Mouse (Mus musculus) forelimb bud, embryonic 11.5 days (tissue): ENCODE data around the gene Cnga1.
"Not testable (repeated sequence)": the region's sequence is repeated elsewhere in the genome, so short reads cannot be mapped to it uniquely, and the experiment has no call there.

Source experiments
- DNase-seq: peaks from one replicate; pipeline ENCODE4 v3.0.0-alpha.2; 2012; ENCODE audit warnings: low read depth, low spot score

Gene Cnga1

DNA sequence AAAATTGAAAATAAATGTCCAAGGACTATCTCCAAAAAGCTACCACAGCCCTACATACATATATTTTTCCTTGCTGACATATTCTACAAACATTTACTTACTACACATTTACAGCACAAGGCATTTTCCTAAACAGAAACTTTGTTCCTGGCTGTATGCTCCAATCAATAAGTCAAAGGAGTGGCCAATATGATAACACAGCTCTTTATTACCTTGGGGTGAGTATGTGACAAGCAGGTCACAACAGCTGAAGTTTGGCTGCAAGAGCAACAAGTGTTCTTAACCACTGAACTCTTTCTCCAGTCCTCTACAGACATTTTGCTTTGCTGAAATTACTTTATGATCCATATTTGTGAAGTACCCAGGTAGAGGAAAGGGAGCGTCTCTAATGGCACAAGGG is 4.0 kb downstream of the Cnga1 start:
- DNase-seq, result no peak

DNA sequence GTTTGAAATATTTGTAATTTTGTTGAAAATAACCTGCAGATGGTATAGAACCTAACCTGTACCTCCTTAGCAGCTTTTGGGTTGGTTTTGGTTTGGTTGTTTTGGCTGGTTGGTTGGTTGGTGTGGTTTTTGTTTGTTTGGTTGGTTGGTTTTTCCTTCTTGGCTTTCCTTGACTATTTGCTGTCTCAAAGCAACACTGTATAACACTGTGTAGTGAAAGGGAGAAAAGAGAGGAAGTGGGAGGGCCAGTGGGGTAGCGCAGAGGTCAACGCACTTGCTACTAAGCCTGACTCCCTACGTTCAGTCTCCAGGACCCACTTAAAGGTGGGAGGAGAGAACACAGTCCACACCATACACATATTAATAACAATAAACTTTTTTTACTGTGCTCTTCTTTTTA is 7.5 kb downstream of the Cnga1 start:
- no peak for DNase-seq

DNA sequence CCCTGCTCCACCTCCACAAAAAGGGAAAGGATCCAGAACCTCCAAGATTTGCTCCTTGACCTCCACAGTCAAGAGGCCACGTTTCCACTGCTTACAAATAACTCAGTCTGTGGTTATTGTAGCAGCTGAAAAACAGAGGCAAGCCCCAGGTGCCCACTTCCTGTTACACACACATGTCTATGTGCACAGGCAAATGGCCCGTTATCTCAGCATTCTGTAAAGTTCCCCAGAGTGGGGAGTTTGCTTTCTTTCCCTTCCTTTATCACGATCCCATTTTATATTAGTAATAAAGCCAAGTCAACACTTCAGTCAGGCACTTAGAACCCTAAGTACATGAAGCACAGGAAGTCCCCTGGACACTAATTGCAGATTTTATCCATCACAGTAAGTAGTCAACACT is 8.0 kb downstream of the Cnga1 start:
- DNase-seq, result no peak

DNA sequence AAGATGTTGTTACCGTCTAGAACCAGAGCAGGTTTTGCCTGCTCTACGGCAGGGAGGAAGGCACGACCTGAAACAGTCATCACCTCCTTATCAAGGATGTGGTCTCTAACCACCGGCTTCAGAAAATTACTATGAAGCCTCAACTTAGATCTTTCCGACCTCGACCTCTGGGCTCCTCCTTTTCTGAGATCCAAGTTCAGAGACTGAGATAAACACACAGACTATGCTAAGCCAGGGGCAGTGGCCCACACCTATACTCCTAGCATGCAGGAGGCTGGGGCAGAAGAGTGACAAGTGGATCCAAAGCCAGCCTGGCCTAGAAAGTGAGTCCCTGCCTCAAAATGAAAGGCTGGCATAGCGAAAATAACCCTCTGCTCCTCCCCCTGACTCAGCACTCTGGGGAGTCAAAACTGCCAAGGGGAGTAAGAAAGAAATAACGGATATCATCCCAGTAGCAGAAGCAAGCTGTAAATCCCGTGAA is 9.2 kb downstream of the Cnga1 start:
- no peak for DNase-seq

DNA sequence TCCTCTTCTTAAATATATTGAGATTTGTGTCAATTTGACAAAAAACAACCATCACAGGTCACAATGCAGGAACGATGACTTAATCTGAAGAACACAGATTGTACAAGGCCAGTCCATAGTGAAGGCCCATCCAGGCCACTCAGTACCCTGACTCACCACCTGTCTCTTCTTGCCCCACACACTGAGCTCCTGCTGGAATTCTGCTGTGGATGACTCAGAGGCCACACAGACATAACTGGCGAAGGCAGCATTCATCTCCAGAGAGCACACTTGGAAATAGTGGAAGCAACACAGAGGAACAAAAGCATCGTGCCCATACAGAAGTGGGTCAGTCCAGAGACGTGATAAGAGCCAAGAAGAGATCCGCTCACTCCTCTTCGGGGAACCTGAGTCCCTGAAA is 14.0 kb downstream of the Cnga1 start:
- no peak for DNase-seq

DNA sequence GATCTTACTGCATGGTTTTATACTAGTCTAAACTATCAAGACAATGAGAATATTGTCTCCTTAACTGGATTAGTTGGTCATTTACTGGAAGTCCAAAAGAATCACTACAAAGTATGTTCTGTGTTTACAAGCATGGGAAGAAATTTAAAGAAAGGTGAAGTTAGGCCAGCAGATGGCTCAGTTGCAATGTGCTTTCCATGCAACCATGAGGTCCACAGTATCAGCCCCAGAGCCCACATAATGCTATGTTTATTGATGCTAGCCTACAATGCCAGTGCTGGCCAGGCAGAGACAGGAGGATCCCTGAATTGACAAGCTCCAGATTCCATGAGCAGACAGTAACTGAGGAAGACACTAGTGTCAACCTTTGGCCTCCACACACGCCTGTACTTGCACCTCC is 23.1 kb downstream of the Cnga1 start:
- no peak for DNase-seq

DNA sequence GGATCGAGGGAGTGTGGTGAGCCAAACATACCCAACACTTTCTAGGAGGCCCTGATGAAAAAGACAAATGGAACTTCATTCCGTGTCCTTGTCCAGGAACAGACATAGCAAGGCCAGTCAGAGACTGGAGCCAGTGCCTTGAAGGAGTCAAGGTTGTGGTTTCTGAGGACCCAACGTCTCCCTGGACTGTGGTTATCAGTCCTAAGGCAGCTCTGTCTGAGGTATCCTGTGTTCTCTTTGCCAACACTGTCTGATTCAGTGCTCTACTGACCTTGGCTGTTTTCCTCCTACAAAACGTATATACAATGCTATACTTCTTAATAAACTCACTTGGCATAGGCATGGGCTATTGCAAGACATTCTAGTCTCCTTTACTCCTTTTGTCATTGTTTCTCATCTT is 26.7 kb downstream of the Cnga1 start:
- no peak for DNase-seq

DNA sequence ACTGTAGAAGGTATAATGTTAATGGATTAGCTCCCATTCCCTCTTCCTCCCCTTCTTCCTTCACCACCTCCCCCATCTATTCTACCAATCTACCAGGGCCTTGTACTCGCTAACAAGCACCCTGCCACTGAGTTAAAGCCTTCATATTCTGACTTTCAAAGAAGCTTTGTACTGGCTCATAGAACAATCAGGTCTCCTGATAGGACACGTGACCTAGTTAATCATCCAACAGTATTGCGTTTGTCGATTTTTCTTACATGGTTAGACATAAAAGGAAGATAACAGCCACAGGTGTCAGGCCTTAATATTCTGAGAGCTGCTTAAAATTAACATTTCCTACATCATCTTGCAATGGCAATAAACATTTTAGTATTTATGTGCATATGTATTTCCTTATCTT is 40.9 kb downstream of the Cnga1 start:
- DNase-seq, result no peak

DNA sequence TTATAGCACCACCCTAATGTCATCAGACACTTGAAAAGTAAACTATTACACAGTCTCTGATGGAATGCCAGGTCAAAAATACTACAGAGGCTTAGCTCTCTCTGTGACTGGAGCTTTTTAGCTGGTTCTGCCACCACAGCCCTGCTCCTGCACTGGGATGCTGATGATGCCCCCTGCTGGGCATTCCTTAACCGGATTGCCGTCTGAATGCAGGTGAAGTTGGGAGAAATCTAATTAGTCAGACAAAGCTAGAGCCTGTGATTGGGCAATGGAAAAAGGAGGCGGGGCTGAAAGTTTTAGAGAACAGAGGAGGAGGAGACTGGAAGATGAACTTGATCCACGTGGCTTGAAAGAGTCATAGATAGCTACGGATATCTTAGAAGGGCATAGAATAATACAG is 43.1 kb downstream of the Cnga1 start:
- peak; percentile 67 for DNase-seq

DNA sequence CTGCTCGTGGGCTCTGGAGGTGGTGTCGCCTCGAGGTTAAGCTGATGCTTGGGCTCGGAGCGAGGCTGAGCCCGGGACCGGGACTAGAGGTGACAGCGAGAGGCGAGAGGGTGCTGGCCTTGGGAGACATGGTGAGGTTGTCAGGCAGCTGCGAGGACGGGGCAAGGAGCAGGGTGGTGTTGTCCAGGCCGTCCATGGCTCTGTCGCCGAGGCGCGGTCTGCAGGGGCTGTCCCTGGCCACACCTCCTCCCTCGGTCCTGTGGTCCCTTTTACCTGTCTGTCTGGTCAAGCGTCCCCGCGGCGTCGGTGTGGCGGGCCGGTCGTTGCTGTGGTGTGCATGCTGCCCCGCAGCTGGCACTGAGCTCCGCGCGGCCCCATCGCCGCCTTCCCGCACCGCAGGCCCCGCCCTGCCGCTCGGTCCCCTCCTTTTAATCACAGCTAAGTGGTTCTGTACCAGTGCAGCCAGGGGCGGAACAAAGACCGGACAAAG is 56.8 kb downstream of the Cnga1 start, which contains the start of gene Gm5868:
Gene Gm5868 (minus strand): TSS at position 360 of the 490 bp plus-strand sequence.
- DNase-seq, result no peak

DNA sequence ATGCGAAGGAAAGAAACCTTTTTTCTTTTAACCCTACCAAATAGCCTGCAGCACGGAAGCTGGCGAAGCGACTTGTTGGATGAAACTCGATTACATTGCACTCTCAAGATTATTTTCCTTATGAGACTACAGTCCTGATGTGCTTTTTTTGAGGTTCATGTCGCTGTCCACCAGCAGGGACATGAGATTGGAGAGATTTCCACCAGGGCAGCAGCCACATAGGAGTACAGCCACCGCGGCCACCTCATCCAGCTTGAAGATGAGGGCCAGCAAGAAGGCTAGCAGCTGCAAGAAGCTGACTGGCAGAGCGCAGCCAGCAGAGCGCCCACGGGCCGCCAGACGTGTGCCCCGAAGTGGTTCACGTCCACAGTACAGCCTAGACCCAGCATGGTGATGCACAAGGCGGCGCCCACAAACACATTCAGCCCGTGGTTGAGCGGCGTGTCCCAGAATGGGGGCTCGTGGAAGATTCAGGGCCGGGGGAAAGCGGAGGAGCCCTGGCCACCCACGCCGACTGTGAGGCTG is 57.3 kb downstream of the Cnga1 start:
- not testable (repeated sequence) for DNase-seq

DNA sequence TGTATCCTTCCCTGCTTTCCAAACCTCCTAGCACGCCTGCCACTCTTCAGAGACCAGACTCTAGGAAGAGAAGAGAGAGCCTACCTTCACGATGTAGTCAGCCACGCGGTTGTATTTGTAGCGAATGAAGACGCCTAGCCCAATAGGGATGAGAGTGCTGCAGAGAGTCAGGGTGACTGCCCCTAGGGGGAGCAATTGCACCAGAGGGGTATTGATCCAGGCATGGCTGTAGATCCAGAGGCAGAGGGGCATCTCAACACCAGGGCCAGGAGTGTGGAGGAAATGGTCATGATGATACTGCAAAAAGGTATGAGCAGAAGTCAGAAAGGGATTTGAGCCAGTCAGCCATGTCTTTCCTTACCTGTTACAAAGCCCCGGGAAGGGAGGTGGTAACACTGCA is 58.0 kb downstream of the Cnga1 start:
- DNase-seq, result not testable (repeated sequence)

DNA sequence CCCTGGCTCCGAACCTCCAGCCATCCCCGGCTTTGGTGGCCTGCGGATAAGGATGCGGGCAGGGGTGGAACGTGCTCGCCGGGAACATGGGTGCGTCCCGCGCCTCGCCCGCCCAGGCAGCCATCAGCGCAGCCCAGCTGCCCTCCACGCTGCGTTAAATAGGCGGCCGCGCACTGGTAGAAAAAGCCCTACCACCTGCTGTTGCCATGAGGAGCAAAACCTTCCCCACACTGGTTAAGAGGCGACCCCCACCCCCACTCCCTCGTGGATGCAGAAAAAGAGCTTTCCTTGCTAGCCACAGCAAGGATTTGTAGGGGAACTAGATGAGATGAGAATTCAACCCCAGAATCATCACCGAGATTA is 63.1 kb downstream of the Cnga1 start, which contains the start of gene Zar1:
Gene Zar1 (minus strand): TSS at position 285 of the 363 bp plus-strand sequence.
- DNase-seq, result not testable (repeated sequence)

DNA sequence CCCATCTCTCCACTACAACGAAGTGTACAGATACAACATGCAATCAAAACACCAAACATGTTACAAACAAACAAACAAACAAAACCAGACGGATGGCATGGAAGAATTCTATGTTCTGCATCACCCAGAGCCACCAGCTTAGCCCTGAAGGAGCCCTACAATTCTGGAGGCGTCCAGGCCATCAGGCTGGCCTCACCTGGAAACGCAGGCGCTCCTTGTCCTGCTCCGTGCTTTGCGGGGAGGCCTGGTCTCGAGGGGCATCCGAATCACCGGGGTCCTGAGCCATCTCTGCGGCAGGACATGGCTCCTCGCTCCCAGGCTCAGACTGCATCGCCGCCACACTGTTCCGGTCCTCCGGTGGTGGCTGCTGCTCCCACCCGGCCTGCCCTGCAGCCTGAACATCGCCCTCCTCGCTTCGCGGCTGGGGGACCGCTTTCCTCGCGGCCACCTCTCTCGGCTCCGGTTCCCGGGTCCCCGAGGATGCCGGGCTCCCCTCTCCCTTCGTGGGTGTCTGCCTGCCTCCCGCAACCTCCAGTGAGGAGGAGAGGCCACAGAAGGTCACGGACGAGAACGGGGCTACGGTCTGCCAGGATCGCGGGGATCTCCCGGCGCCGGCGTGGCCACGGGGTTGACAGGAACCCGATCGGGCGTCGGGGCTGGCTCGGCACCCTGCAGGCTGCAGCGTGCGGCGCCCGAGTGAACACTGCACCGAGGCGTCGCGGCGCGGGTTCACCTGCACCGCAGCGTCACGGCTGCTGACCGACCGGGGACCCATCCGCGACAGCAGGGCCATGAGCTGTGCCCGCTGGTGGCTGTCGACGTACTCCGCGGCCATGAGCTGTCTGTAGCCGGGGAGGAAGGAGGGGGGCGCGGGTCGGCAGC is 63.7 kb downstream of the Cnga1 start:
- not testable (repeated sequence) for DNase-seq

DNA sequence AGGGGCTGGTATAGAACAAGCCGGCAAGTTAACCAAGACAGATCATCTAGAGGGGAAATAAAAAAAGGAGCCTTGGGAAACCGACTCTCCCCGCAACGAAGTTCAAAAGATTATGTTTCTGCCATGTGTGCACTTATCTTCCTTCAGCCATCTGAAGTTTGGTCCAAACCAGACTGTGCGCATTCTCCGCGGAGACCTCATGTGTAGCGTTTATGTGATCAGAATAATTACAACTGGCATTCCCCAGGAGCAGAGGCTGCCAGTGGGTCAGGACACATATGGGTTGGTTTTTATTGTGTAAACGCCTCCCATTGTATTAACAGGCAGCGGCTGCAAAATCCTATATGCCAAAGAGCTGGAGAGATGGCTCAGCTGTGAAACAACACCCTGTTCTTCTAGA is 64.5 kb downstream of the Cnga1 start:
- DNase-seq, result not testable (repeated sequence)

DNA sequence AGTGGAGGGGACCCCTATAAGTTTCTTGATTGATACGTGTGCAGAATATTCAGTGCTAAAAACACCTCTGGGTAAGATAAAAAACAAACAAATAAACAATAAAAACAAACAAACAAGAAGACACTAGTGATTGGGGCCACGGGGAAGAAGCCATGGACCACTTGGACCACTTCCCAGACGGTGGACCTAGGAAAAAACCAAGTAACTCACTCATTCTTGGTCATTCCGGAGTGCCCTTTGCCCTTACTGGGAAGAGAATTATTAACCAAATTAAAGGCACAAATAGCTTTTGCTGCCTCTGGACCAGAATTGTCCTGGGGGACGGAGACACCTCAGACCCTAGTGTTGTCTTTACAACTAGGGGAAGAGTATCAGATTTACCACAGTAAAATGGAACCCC is 78.5 kb downstream of the Cnga1 start:
- no peak for DNase-seq

DNA sequence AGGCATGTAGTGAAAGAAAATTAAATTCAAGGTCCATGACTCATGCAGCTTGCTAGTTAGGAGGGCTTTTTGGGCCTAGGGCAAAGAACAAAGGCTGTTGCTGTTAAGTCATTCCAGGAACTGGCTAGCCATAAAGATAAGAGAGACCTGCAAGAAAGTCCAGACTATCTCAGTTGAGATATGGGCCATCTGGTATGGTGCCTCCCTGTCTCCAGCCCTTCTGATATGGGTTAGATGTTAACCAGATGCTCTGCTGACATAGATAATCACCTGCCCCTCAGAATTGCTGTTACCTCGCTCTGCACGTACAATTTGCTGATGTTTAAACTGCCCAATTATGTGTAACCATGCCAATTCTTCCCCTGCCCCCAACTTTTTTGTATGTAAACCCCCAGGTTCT is 80.9 kb downstream of the Cnga1 start:
- DNase-seq, result not testable (repeated sequence)

DNA sequence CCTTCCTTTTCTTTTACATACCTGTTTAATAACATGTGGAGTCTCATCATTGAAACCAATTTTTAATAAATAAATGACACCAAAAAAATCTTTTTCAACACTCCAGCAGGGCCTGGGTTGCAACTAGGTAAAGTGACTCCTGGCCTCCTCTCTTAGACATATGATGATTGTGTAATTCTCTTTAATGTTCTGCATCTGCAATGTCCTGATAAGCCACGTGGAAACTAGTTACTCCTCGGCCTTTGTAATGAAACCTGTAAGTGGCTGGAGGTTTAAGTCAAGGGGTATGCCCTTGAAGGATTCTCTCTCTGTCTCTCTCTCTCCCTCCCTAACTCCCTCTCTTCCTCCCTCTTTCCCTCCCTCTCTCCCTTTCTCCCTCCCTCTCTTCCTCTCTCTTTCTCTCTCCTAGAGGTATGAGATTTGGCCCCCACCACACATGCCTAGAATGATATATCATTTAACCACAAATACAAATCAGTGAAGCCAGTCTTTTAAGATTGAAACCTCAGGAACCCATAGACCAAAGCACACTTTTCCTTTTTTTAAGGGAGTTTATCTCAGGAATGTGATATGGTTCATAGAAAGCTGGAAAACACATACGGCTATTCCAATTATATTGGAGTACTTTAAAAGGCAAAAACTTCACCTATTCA is 83.0 kb downstream of the Cnga1 start:
- DNase-seq, result no peak

DNA sequence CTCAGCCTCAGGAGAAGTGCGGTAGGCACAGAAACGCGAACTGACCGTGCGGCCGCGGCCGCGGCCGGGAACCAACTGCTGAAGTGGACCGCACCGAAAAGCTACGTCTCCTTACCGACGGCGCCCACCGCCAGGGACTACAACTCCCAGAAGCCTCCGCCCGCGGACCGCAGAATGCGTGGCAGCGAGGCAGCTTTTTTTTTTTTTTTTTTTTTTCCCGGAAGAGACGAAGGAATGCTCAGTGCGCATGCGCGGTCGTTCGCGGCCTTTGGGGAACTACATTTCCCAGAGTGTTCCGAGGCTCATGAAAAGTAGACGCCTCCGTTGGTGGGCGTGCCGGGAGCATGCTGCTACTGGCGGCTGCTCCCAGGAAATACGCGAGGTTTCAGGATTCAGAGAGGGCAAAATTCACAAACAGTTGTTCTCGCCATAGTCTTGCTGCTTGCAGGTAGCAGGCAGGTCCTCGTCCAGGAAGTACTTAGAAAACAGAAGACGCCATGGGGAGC is 84.5 kb downstream of the Cnga1 start, which contains the start of gene Nfxl1:
Gene Nfxl1 (minus strand): TSS at position 141 of the 506 bp plus-strand sequence.
- peak; percentile 100 for DNase-seq

DNA sequence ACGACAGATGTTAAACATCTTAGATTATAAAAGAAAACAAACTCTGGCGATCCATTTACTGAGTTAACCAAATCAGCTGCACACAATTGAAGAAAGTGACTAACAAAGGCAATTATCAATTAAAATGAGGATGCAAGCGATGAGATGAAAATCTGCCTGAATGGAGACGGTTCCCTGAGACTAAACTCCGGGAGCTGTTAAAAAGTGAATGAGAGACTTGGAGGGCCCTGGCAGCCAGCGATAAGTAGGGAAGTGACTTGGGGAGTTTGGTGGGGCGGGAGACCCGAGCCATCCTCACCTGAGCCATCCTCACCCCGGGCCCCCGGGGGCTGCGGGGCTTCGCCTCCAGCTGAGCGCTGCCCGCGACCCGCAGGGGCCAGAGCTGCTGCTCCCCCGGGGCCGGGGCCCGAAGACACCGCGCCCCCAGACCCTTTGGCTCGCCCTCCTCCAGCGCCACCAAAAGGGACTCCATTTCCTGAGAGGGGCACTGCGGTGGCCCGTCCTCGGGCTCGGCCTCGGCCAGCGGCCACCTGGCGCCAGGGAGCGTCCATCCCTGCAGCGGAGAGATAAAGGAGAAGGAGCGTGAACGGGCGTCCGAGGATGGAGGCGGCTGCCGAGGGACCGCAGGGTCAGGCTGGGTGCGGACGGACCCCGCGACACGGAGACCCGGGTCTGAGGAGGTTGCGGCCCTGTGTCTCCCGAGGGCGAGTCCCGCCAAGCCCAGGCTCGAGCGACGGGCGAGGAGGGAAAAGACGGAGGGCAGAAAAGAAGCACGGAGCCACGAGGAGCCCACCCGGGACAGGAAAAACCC is 85.2 kb downstream of the Cnga1 start:
- no peak for DNase-seq

DNA sequence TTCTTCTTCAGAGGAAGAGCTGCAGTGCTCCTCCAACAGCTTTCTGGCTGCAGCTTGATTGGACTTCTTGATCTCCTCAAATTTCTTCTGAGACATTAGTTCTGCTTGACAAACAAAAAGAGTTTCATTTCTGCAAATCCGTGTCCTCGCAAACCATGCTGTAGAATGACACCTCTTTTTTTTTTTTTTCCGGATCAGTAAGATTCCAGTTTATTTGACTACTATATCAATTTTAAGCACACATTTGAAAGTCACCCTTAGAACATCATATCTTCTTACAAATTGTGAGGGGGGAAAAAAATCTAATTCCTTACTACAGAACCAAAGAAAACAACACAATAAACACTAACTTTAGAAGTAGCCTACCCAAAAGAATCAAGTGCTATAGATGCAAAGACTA is 87.8 kb downstream of the Cnga1 start:
- DNase-seq, result no peak
